Mouse (Mus musculus) MEL (cell line): ENCODE data around the gene Kif26b. TPM values are rescaled to one million over a fixed set of nuclear protein-coding genes. Genes with fewer than 3 reads are reported as not detected.

Source experiments
- DNase-seq: peaks from one replicate; pipeline ENCODE4 v3.0.0; 2011; ENCODE audit warnings: low read depth, low spot score
- H3K27ac ChIP-seq: 2 replicates; pipeline ENCODE4 v1.5.1; 2012; ENCODE audit warnings: low read depth, mild to moderate bottlenecking, control low read depth, low read length, moderate library complexity; ENCODE audit not compliant: control insufficient read depth
- H3K27me3 ChIP-seq, 2 experiments: fragments of 150-350 bp in 1 of 2; sonication (generic) in 1 of 2; 2 replicates each; pipeline ENCODE4 v1.6.1; 2012; ENCODE audit warnings: low read length in 2 of 2, mild to moderate bottlenecking in 2 of 2, improper control_type of control experiment in 1 of 2, moderate library complexity in 1 of 2; ENCODE audit not compliant: insufficient read depth in 2 of 2, control insufficient read depth in 1 of 2
- H3K36me3 ChIP-seq, 2 experiments: 2 replicates each; pipeline ENCODE4 v1.6.1; 2012 to 2014; ENCODE audit warnings: low read length in 2 of 2, improper control_type of control experiment in 1 of 2, inconsistent platforms in 1 of 2, mild to moderate bottlenecking in 1 of 2; ENCODE audit not compliant: insufficient read depth in 2 of 2, control insufficient read depth in 1 of 2
- H3K4me1 ChIP-seq, 2 experiments: fragments of 150-350 bp in 1 of 2; sonication (generic) in 1 of 2; 2 replicates each; pipeline ENCODE4 v1.6.1; 2012; ENCODE audit warnings: low read length in 2 of 2, improper control_type of control experiment in 1 of 2, mild to moderate bottlenecking in 1 of 2; ENCODE audit not compliant: insufficient read depth in 2 of 2, control insufficient read depth in 1 of 2
- H3K4me3 ChIP-seq, 2 experiments: fragments of 150-350 bp in 1 of 2; sonication (generic) in 1 of 2; 2 replicates each; pipeline ENCODE4 v1.5.1; 2012; ENCODE audit warnings: low read depth in 2 of 2, low read length in 2 of 2, mild to moderate bottlenecking in 2 of 2, moderate library complexity in 2 of 2, control low read depth in 1 of 2, improper control_type of control experiment in 1 of 2; ENCODE audit not compliant: control insufficient read depth in 1 of 2, insufficient read depth in 1 of 2
- H3K79me2 ChIP-seq: 2 replicates; pipeline ENCODE4 v1.6.1; 2012; ENCODE audit warnings: mild to moderate bottlenecking, low read length, moderate library complexity; ENCODE audit not compliant: control insufficient read depth, poor library complexity, insufficient read depth
- H3K9ac ChIP-seq: 2 replicates; pipeline ENCODE4 v1.6.1; 2012; ENCODE audit warnings: low read depth, mild to moderate bottlenecking, control low read depth, low read length, moderate library complexity; ENCODE audit not compliant: control insufficient read depth, poor library complexity, severe bottlenecking
- H3K9me3 ChIP-seq: fragments of 150-350 bp; sonication (generic); replicated peaks from 2 replicates; pipeline ENCODE4 v1.6.1; 2012; ENCODE audit warnings: mild to moderate bottlenecking, low read length, improper control_type of control experiment, moderate library complexity; ENCODE audit not compliant: insufficient read depth
- CHD2 ChIP-seq: IDR thresholded peaks from 2 replicates; pipeline ENCODE4 v1.6.1; 2011; ENCODE audit warnings: low read length, improper control_type of control experiment
- CTCF ChIP-seq, 3 experiments: IDR thresholded peaks in 2 of 3; conservative IDR thresholded peaks in 1 of 3; 2 replicates each; pipeline ENCODE4 v1.5.1; 2011 to 2012; ENCODE audit warnings: low read length in 3 of 3, low read depth in 2 of 3, mild to moderate bottlenecking in 2 of 3, improper control_type of control experiment in 1 of 3, inconsistent platforms in 1 of 3, mixed read lengths in 1 of 3, moderate library complexity in 1 of 3; ENCODE audit not compliant: control insufficient read depth in 1 of 3, insufficient read depth in 1 of 3, poor library complexity in 1 of 3, severe bottlenecking in 1 of 3
- E2F4 ChIP-seq: IDR thresholded peaks from 2 replicates; pipeline ENCODE4 v1.6.1; 2011; ENCODE audit warnings: low read depth, low read length, improper control_type of control experiment, borderline replicate concordance
- GABPA ChIP-seq: IDR thresholded peaks from 2 replicates; pipeline ENCODE4 v1.6.1; 2012; ENCODE audit warnings: low read depth, mild to moderate bottlenecking, inconsistent platforms, low read length, improper control_type of control experiment, moderate library complexity
- GATA1 ChIP-seq: IDR thresholded peaks from 2 replicates; pipeline ENCODE4 v1.6.1; 2011; ENCODE audit warnings: low read depth, low read length, improper control_type of control experiment
- JUND ChIP-seq: IDR thresholded peaks from 2 replicates; pipeline ENCODE4 v1.6.1; 2011; ENCODE audit warnings: low read depth, mild to moderate bottlenecking, improper control_type of control experiment, low read length
- MAFK ChIP-seq: IDR thresholded peaks from 2 replicates; pipeline ENCODE4 v1.6.1; 2011; ENCODE audit warnings: low read depth, mild to moderate bottlenecking, low read length, improper control_type of control experiment, borderline replicate concordance
- MAX ChIP-seq: IDR thresholded peaks from 2 replicates; pipeline ENCODE4 v1.6.1; 2011; ENCODE audit warnings: low read length, improper control_type of control experiment
- MAZ ChIP-seq: IDR thresholded peaks from 2 replicates; pipeline ENCODE4 v1.6.1; 2012; ENCODE audit warnings: low read depth, mild to moderate bottlenecking, inconsistent platforms, low read length, improper control_type of control experiment
- MXI1 ChIP-seq: IDR thresholded peaks from 2 replicates; pipeline ENCODE4 v1.6.1; 2011; ENCODE audit warnings: mild to moderate bottlenecking, low read depth, low read length, improper control_type of control experiment
- MYB ChIP-seq: IDR thresholded peaks from 2 replicates; pipeline ENCODE4 v1.6.1; 2011; ENCODE audit warnings: mild to moderate bottlenecking, low read depth, low read length, improper control_type of control experiment
- NELFE ChIP-seq: IDR thresholded peaks from 2 replicates; pipeline ENCODE4 v1.6.1; 2011; ENCODE audit warnings: low read depth, low read length, improper control_type of control experiment
- POLR2AphosphoS2 ChIP-seq: IDR thresholded peaks from 2 replicates; pipeline ENCODE4 v1.6.1; 2011; ENCODE audit warnings: low read length, improper control_type of control experiment
- POLR2AphosphoS5 ChIP-seq: IDR thresholded peaks from 2 replicates; pipeline ENCODE4 v1.6.1; 2012; ENCODE audit warnings: low read depth, borderline replicate concordance, mild to moderate bottlenecking, inconsistent platforms, low read length, moderate library complexity, mixed read lengths
- RAD21 ChIP-seq: IDR thresholded peaks from 2 replicates; pipeline ENCODE4 v1.6.1; 2011; ENCODE audit warnings: mild to moderate bottlenecking, low read depth, low read length, improper control_type of control experiment
- SMC3 ChIP-seq: IDR thresholded peaks from 2 replicates; pipeline ENCODE4 v1.6.1; 2011; ENCODE audit warnings: low read depth, low read length, improper control_type of control experiment
- TCF12 ChIP-seq: IDR thresholded peaks from 2 replicates; pipeline ENCODE4 v1.6.1; 2014; ENCODE audit warnings: low read depth, mild to moderate bottlenecking, inconsistent platforms, low read length, improper control_type of control experiment, moderate library complexity
- UBTF ChIP-seq: IDR thresholded peaks from 2 replicates; pipeline ENCODE4 v1.6.1; 2012; ENCODE audit warnings: low read depth, mild to moderate bottlenecking, inconsistent platforms, low read length, improper control_type of control experiment, moderate library complexity, borderline replicate concordance; ENCODE audit not compliant: insufficient read depth
- USF1 ChIP-seq: IDR thresholded peaks from 2 replicates; pipeline ENCODE4 v1.6.1; 2014; ENCODE audit warnings: low read depth, mild to moderate bottlenecking, inconsistent platforms, low read length, improper control_type of control experiment, moderate library complexity
- ZC3H11A ChIP-seq: IDR thresholded peaks from 2 replicates; pipeline ENCODE4 v1.6.1; 2012; ENCODE audit warnings: low read depth, mild to moderate bottlenecking, inconsistent platforms, low read length, improper control_type of control experiment
- ZKSCAN1 ChIP-seq: IDR thresholded peaks from 2 replicates; pipeline ENCODE4 v1.6.1; 2012; ENCODE audit warnings: low read depth, mild to moderate bottlenecking, inconsistent platforms, low read length, improper control_type of control experiment, moderate library complexity
- polyA plus RNA-seq, 2 experiments: library from polyadenylated mRNA; stranded (reverse) in 1 of 2; unstranded in 1 of 2; fragments of >175 nt in 1 of 2; fragments of >200 nt in 1 of 2; gene quantifications; 2 replicates each; pipeline versions ENCODE4 v1.2.1 to v1.2.4; 2012; ENCODE audit warnings: low replicate concordance in 2 of 2, low read depth in 1 of 2; ENCODE audit not compliant: insufficient read length in 2 of 2, insufficient read depth in 1 of 2, missing spikeins in 1 of 2
- total RNA-seq: library from RNA; depleted of rRNA; stranded (reverse); fragments of 300-350 nt; gene quantifications from 2 replicates; pipeline ENCODE4 v1.2.3, GENCODE M21; 2012

Gene Kif26b
- total and polyA plus RNA-seq, 3 experiments = 0.08 to 0.50 TPM; not detected in 1

DNA sequence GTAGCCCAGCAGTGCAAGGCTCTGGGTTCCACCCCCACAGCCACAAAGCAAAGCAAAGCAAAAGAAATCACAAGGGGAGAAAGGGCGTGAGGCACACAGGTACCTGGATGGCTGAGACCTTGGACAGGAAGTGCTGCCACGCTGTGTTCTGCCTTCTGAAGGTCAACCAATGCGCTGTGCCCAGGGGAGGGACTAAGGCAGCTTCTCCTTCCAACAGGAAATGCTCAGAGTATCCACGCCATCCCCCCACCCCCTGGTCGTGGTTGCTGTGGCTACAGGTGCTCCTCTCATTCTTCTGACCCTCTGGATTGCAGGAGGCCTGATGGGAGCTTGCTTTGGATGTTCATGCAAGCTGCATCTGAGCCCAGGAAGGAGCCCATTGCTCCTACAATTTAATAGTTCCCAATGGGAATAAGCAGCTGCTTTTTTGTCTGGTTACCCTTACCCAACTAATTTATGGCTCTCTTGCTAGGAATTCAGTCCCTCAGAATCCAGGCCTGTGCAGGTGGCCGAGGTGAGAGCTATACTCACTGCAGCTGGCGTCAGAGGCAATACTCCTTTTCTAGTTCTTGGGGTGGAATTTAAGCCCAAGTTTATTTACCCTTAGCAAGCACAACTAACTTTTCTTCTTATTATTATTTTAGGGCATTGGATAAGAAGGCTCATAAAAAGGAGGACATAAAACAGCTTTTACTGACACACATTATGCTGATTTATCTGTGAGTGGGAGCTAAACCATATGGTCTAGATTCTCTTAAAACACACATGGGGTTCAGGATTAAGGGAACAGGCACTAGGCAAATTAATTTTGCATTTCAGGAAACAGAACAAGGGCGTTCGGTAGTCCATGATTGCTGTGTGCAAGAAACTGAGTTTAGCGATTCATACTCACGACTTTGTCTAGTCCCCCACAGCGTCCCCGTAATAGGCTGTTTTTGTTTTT lies 61.6 kb downstream of the Kif26b start:
- H3K4me3 ChIP-seq = no peak overlapping the region
- H3K4me1 ChIP-seq = no peaks in the 10 kb centered on the region
- no peaks in the 10 kb centered on the region for H3K36me3 ChIP-seq
- TF ChIP-seq MAFK = no peak
- TF ChIP-seq UBTF = no peak
- no peak for TF ChIP-seq MAX
- H3K27ac ChIP-seq = no peak overlapping the region
- H3K9ac ChIP-seq = no peak overlapping the region
- H3K27me3 ChIP-seq = no peaks in the 10 kb centered on the region; a peak in 2 of 4 replicates
- DNase-seq = peak; percentile 8
- H3K9me3 ChIP-seq = no peaks in the 10 kb centered on the region
- no peaks in the 10 kb centered on the region for H3K79me2 ChIP-seq

DNA sequence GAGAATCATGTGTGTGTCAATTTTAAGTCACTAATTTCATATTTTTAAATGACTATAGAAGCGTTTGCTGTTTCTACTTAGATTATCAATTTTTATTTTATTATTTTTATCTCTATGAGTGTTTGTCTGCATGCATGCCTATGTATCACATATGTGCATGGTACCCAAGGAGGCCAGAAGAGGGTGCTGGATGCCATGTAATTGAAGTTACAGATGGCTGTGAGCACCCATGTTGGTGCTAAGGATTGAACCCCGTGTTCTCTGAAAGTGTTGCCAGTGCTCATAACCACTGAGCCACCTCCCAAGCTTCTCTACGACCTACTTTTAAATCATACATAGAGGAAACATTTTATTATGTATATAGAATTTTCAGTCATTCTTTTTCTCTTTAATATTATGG lies 68.2 kb downstream of the Kif26b start:
- Histone ChIP-seq H3K9ac (no peak overlapping the region), H3K4me3 (no peak overlapping the region), H3K4me1 (no peaks in the 10 kb centered on the region), H3K9me3 (no peaks in the 10 kb centered on the region), H3K36me3 (no peaks in the 10 kb centered on the region), H3K27me3 (no peaks in the 10 kb centered on the region; a peak in 1 of 4 replicates), H3K79me2 (no peaks in the 10 kb centered on the region), H3K27ac (no peak overlapping the region)
- TF ChIP-seq SMC3 = peak; percentile 54
- peak; percentile 61 for TF ChIP-seq RAD21
- TF ChIP-seq GATA1 = no peak
- TF ChIP-seq CTCF (IDR thresholded peaks at IDR 0.05 in 2 of 3, conservative IDR thresholded peaks at IDR 0.05 in 1 of 3; ENCODE audit: control insufficient read depth in 1 of 3, insufficient read depth in 1 of 3, low read depth in 2 of 3, low read length in 3 of 3, poor library complexity in 1 of 3, severe bottlenecking in 1 of 3) = peak in 2 of 3 experiments; percentile 4 to 46; a peak in 2 of 6 replicates
- TF ChIP-seq GABPA = no peak
- peak; percentile 63 for TF ChIP-seq ZC3H11A
- peak; percentile 20 for DNase-seq

DNA sequence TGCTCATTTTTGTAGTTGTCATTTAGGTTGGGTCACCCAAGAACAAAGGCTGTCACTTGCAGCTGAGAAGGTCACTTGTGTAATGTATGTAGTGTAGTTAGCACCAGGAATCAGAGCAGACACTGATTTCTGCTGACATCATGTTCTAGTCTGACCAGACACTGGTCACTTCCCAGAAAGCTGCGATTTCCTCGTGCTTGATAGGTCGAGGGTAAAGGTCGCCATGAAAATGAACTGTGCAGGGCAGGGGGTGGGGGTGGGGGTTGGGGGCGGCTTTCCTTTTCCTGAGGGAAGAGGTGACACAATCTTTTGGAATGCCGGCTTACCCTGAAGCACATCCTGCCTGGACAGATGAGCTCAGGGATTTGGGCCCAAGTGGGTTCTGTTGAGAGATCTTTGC lies 68.8 kb downstream of the Kif26b start:
- DNase-seq = no peak
- H3K79me2 ChIP-seq = no peaks in the 10 kb centered on the region

More for the DNA sequence above, 68.8 kb downstream of the Kif26b start:
- Histone ChIP-seq H3K36me3 (no peaks in the 10 kb centered on the region), H3K27me3 (no peaks in the 10 kb centered on the region; a peak in 1 of 4 replicates), H3K4me3 (no peak overlapping the region), H3K27ac (no peak overlapping the region), H3K9ac (no peak overlapping the region), H3K4me1 (no peaks in the 10 kb centered on the region), H3K9me3 (no peaks in the 10 kb centered on the region)
- no peak for TF ChIP-seq ZKSCAN1
- TF ChIP-seq MYB = no peak
- TF ChIP-seq POLR2AphosphoS5 = no peak
- no peak for TF ChIP-seq CTCF (IDR thresholded peaks at IDR 0.05 in 2 of 3, conservative IDR thresholded peaks at IDR 0.05 in 1 of 3; ENCODE audit: control insufficient read depth in 1 of 3, insufficient read depth in 1 of 3, low read depth in 2 of 3, low read length in 3 of 3, poor library complexity in 1 of 3, severe bottlenecking in 1 of 3)
- no peak for TF ChIP-seq MXI1
- no peak for TF ChIP-seq NELFE
- no peak for TF ChIP-seq CHD2
- no peak for TF ChIP-seq POLR2AphosphoS2
- TF ChIP-seq SMC3 = no peak
- no peak for TF ChIP-seq RAD21
- TF ChIP-seq UBTF = no peak
- no peak for TF ChIP-seq MAZ
- no peak for TF ChIP-seq E2F4
- no peak for TF ChIP-seq ZC3H11A
- TF ChIP-seq TCF12 = no peak
- TF ChIP-seq USF1 = no peak
- no peak for TF ChIP-seq JUND
